Mouse (Mus musculus): ENCODE results near the gene Mblac1.

GRCm38 (mm10) chr5:138165594-138165993 is 28.5 kb upstream of the Mblac1 start:
- TF ChIP-seq CTCF (IDR thresholded peaks at IDR 0.05; ENCODE audit: low read depth, low read length): no peak
- TF ChIP-seq POLR2A (IDR thresholded peaks at IDR 0.05; ENCODE audit: borderline replicate concordance, low read depth, low read length): no peak

Measured in bone marrow macrophage, adult 2 months (primary cell).